Mouse (Mus musculus): ENCODE data around the gene Otud4.
"Not testable (repeated sequence)": the region's sequence is repeated elsewhere in the genome, so short reads cannot be mapped to it uniquely, and the experiment has no call there.

DNA sequence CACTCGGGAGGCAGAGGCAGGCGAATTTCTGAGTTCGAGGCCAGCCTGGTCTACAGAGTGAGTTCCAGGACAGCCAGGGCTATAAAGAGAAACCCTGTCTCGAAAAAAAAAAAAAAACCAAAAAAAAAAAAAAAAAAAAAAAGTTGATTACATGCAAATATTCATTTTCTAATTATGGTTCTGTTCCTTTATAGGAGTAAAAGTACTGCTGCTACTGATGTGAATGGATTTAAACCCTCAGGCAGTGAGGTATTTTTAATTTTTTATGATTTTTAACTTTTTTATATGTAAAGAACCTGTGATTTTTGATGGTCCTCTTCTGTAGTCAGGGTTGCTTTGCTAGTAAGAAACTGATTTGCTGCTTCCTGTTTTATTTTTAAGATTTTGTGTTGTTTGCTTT, 19.3 kb downstream of the Otud4 start:
- TF ChIP-seq CTCF, EP300 (IDR thresholded peaks at IDR 0.05; ENCODE audit: low read depth): not testable (repeated sequence)

All from heart, postnatal 0 days (tissue).